Mouse (Mus musculus) myocyte (in vitro differentiated cells): ENCODE data around the gene Itih3.

Source experiments
- CEBPB ChIP-seq: IDR thresholded peaks from 2 replicates; pipeline ENCODE4 v1.6.1; 2011; ENCODE audit warnings: mild to moderate bottlenecking, moderate library complexity; ENCODE audit not compliant: poor library complexity, insufficient read depth, severe bottlenecking
- E2F4 ChIP-seq: IDR thresholded peaks from one replicate; pipeline ENCODE4 v1.6.1; 2011; ENCODE audit warnings: mild to moderate bottlenecking, control low read depth, moderate library complexity; ENCODE audit not compliant: insufficient read depth
- MAX ChIP-seq: IDR thresholded peaks from one replicate; pipeline ENCODE4 v1.6.1; 2011; ENCODE audit warnings: low read depth, mild to moderate bottlenecking, control low read depth
- MYOD1 ChIP-seq, 3 experiments: IDR thresholded peaks; one replicate each; pipeline ENCODE4 v1.6.1; 2011; ENCODE audit warnings: control low read depth in 2 of 3, low read depth in 2 of 3, mild to moderate bottlenecking in 2 of 3, moderate library complexity in 1 of 3; ENCODE audit not compliant: insufficient read length in 2 of 3, control insufficient read depth in 1 of 3
- MYOG ChIP-seq, 3 experiments: IDR thresholded peaks; one replicate each; pipeline ENCODE4 v1.6.1; 2011; ENCODE audit warnings: control low read depth in 2 of 3, low read depth in 2 of 3, mild to moderate bottlenecking in 2 of 3; ENCODE audit not compliant: insufficient read length in 2 of 3, control insufficient read depth in 1 of 3, insufficient read depth in 1 of 3
- POLR2A ChIP-seq: IDR thresholded peaks from one replicate; pipeline ENCODE4 v1.6.1; 2011; ENCODE audit warnings: low read depth, mild to moderate bottlenecking, control low read depth, moderate library complexity; ENCODE audit not compliant: insufficient read length
- POLR2AphosphoS2 ChIP-seq: IDR thresholded peaks from one replicate; pipeline ENCODE4 v1.6.1; 2011; ENCODE audit warnings: low read depth, control low read depth; ENCODE audit not compliant: insufficient read length
- REST ChIP-seq: IDR thresholded peaks from one replicate; pipeline ENCODE4 v1.6.1; 2011; ENCODE audit warnings: mild to moderate bottlenecking, control low read depth, moderate library complexity; ENCODE audit not compliant: insufficient read depth, insufficient read length
- TCF12 ChIP-seq: IDR thresholded peaks from one replicate; pipeline ENCODE4 v1.6.1; 2011; ENCODE audit warnings: mild to moderate bottlenecking, control low read depth; ENCODE audit not compliant: poor library complexity, insufficient read depth, severe bottlenecking
- TCF3 ChIP-seq: IDR thresholded peaks from one replicate; pipeline ENCODE4 v1.6.1; 2011; ENCODE audit warnings: low read depth, control low read depth; ENCODE audit not compliant: insufficient read length

- TF ChIP-seq TCF12, result no peak
- TF ChIP-seq E2F4, result no peak
- no peak for TF ChIP-seq POLR2A
- no peak for TF ChIP-seq POLR2AphosphoS2
- TF ChIP-seq MAX, result no peak
- no peak for TF ChIP-seq TCF3
- no peak for TF ChIP-seq MYOD1 (IDR thresholded peaks at IDR 0.05; ENCODE audit: control insufficient read depth in 1 of 3, insufficient read length in 2 of 3, low read depth in 2 of 3)
- TF ChIP-seq REST, result no peak
- TF ChIP-seq CEBPB, result no peak
- TF ChIP-seq MYOG (IDR thresholded peaks at IDR 0.05; ENCODE audit: control insufficient read depth in 1 of 3, insufficient read depth in 1 of 3, insufficient read length in 2 of 3, low read depth in 2 of 3), result no peak
These were observed 12.4 kb downstream of the Itih3 start for GRCm38 (mm10) chr14:30911141-30911540.
